ENCODE assay signal across 8 mouse cellular contexts in genomic region chr9:124280576-124281447, GRCm38 (mm10). TPM values are rescaled to one million over a fixed set of nuclear protein-coding genes. Genes with fewer than 3 reads are reported as not detected.
DNase-seq lines count a peak whose midpoint lies in the region; ATAC-seq and TF ChIP-seq lines count a peak whose summit lies in the region.

No protein-coding gene starts in this region.

- H3K4me2 ChIP-seq in neural tube, embryonic 12.5 days (replicated peaks) = peak overlapping the region; percentile 78

- H3K4me3 ChIP-seq in E14TG2a.4 (replicated peaks; ENCODE audit: low read length) = peak overlapping the region; percentile 93
- H3K4me3 ChIP-seq in forebrain, embryonic 10.5 days = peak overlapping the region; percentile 88
- no peak overlapping the region for H3K4me3 ChIP-seq in neural tube, embryonic 12.5 days

- H3K9ac ChIP-seq in neural tube, embryonic 12.5 days = no peak overlapping the region

- H3K9me3 ChIP-seq in E14TG2a.4 (ENCODE audit: low read length) = peaks cover 20% of the 10 kb centered on the region
- H3K9me3 ChIP-seq in forebrain, embryonic 10.5 days = peaks cover 27% of the 10 kb centered on the region
- H3K9me3 ChIP-seq in neural tube, embryonic 12.5 days = no peaks in the 10 kb centered on the region

- DNase-seq in gastrocnemius, postnatal 10 days = peak; percentile 23
- DNase-seq in gastrocnemius, adult 8-10 months (ENCODE audit: low spot score in 2 of 2) = no peak
- no peak for DNase-seq in forebrain, embryonic 10.5 days (ENCODE audit: extremely low spot score, low spot score)
- DNase-seq in kidney, postnatal 25 days = peak; percentile 67 to 73
- no peak for DNase-seq in yolk sac, embryonic 10.5 days (ENCODE audit: low spot score)
- DNase-seq in urinary bladder, postnatal 10 days (ENCODE audit: low spot score) = no peak

- ATAC-seq in neural tube, embryonic 12.5 days (ENCODE audit: low FRiP score, low read depth) = no peak

- H3K27ac ChIP-seq in forebrain, embryonic 10.5 days = no peak overlapping the region
- H3K27ac ChIP-seq in neural tube, embryonic 12.5 days = no peak overlapping the region

- peaks cover 16% of the 10 kb centered on the region for H3K36me3 ChIP-seq in E14TG2a.4 (ENCODE audit: insufficient read depth, low read length)
- H3K36me3 ChIP-seq in forebrain, embryonic 10.5 days (replicated peaks) = peaks cover 38% of the 10 kb centered on the region
- peaks cover 15% of the 10 kb centered on the region for H3K36me3 ChIP-seq in neural tube, embryonic 12.5 days

- no peaks in the 10 kb centered on the region for H3K27me3 ChIP-seq in E14TG2a.4 (ENCODE audit: insufficient read depth, low read length)
- no peaks in the 10 kb centered on the region for H3K27me3 ChIP-seq in forebrain, embryonic 10.5 days (ENCODE audit: poor library complexity, severe bottlenecking)
- no peaks in the 10 kb centered on the region for H3K27me3 ChIP-seq in neural tube, embryonic 12.5 days (replicated peaks)

- H3K4me1 ChIP-seq in E14TG2a.4 (replicated peaks; ENCODE audit: low read depth, low read length) = peaks cover 21% of the 10 kb centered on the region
- H3K4me1 ChIP-seq in forebrain, embryonic 10.5 days = peaks cover 17% of the 10 kb centered on the region
- H3K4me1 ChIP-seq in neural tube, embryonic 12.5 days = peaks cover 14% of the 10 kb centered on the region

- no peak for TF ChIP-seq CTCF in E14TG2a.4 (conservative IDR thresholded peaks at IDR 0.05; ENCODE audit: low read length)

- WGBS in forebrain, embryonic 10.5 days = 81% methylated on average over 2 of the region's 2 CpGs
- WGBS in neural tube, embryonic 12.5 days = 77% methylated on average over 2 of the region's 2 CpGs

RNA-seq across cellular contexts. Expression of gene 2010315B03Rik, which starts 31.7 kb away (rescaled TPM):
- 10 to 100 TPM in 1 of 2 experiments, 1 to 10 TPM in 1; 9.6 to 12.6 TPM for total RNA-seq in gastrocnemius, postnatal 10 days (2021)
- total RNA-seq in gastrocnemius, adult 8-10 months (2022) = 10 to 100 TPM in 2 of 4 experiments, 1 to 10 TPM in 2; 9.2 to 11.8 (median 10.2) TPM
- polyA plus RNA-seq in forebrain, embryonic 10.5 days (2016; fragmentation: Nextera tagmentation; extraction: Ambion mirVana) = 9.9 and 10.0 TPM in 2 replicates
- 7.1 and 8.8 TPM in 2 replicates for polyA plus RNA-seq in neural tube, embryonic 12.5 days (2016; fragmentation: Nextera tagmentation; extraction: Ambion mirVana)

Comparison
In these comparisons a context has a peak if more than half of its experiments do, and no peak if none do; other contexts are left out.
1. DNase-seq: peak in gastrocnemius, postnatal 10 days (single experiment) and kidney, postnatal 25 days (2 of 2); none in gastrocnemius, adult 8-10 months (0 of 2), forebrain, embryonic 10.5 days (single experiment), yolk sac, embryonic 10.5 days (single experiment) and urinary bladder, postnatal 10 days (single experiment).